Mouse (Mus musculus) layer of hippocampus, adult 2 months (tissue): Measurements from ENCODE around the gene Klhdc2. TPM values are rescaled to one million over a fixed set of nuclear protein-coding genes. Genes with fewer than 3 reads are reported as not detected.

Source experiments
- DNase-seq, 2 experiments: peaks; one replicate each; pipeline ENCODE4 v3.0.0; 2022; ENCODE audit warnings: low spot score in 2 of 2
- H3K27ac ChIP-seq: fragments of 200-600 bp; 2 replicates; pipeline ENCODE4 v1.8.1; 2022
- H3K4me3 ChIP-seq: fragments of 200-600 bp; 2 replicates; pipeline ENCODE4 v1.8.1; 2022; ENCODE audit warnings: mild to moderate bottlenecking
- CTCF ChIP-seq: fragments of 200-600 bp; conservative IDR thresholded peaks from 2 replicates; pipeline ENCODE4 v1.8.1; 2022; ENCODE audit warnings: antibody characterized with exemption, mild to moderate bottlenecking, moderate library complexity
- long read RNA-seq, 2 experiments: library from polyadenylated mRNA; stranded (forward); transcript quantifications; one replicate each; pipeline ENCODE4 v2.0.0; 2021; ENCODE audit warnings: borderline mapping rate in 2 of 2
- total RNA-seq, 2 experiments: library from RNA; stranded (reverse); gene quantifications; 2 replicates each; pipeline ENCODE4 v1.2.3; 2021

Klhdc2 gene
- total RNA-seq: 100 to 1,000 TPM; 115 to 125 TPM
- long read RNA-seq, experiment 1, transcript Klhdc2-201 (13 exons, 1,905 nt): major isoform, 152 of 164 reads
- long read RNA-seq, experiment 1, partial matches to known transcripts: 2 of 164 reads
- long read RNA-seq, experiment 1, other reads (novel, unspliced or antisense): 10 of 164 reads
- long read RNA-seq, experiment 2, transcript Klhdc2-201 (13 exons, 1,905 nt): major isoform, 249 of 272 reads
- long read RNA-seq, experiment 2, partial matches to known transcripts: 14 of 272 reads
- long read RNA-seq, experiment 2, other reads (novel, unspliced or antisense): 9 of 272 reads

GRCm38 (mm10) chr12:69296511-69297410 lies at the start of gene Klhdc2:
Gene Klhdc2 (plus strand): TSS chr12:69296681.
- peak within 1 kb of the TSS; percentile 96 for H3K4me3 ChIP-seq
- no peak for TF ChIP-seq CTCF
- peak within 1 kb of the TSS; percentile 96 for H3K27ac ChIP-seq
- peak; percentile 86 to 88 for DNase-seq

DNA sequence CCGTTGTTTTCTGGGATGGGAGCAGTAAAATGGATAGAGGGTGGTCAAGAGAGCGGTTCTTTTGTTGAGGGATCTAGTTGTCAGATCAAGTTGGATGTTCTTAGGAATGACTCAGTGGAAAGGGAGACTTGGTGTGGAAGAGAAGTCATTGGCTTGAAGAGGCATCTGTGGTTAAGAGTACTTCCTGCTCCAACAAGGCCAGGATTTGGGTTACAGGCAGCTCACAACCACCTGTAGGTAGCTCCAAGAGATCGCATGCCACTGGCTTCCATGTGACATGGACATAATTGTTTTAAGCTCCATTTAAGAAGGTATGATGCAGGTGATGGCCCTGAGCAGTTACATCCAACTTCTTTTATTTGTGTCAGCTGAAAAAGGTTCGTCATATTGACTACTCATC lies 46.7 kb upstream of the Klhdc2 start:
- TF ChIP-seq CTCF: no peak
- Histone ChIP-seq H3K27ac (no peak overlapping the region), H3K4me3 (no peak overlapping the region)
- no peak for DNase-seq

DNA sequence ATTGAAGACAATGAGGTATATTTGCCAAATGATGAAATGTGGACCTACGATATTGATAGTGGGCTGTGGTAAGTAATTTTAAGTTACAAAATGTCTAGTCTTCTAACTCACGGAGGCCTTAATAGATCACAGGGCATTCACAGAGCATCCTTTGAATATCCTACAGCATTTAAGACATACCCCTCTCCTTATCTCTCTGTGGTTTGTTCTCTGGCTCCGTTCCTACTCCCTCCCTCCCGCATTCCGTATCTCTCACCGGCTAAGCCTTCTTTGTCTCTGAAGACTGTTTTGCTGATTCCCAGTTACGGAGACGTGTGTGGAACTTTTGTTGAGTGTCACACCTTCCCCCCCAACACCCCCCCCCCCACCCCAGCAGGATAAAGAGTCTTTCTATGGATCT lies 45.7 kb upstream of the Klhdc2 start:
- Histone ChIP-seq H3K27ac (no peak overlapping the region), H3K4me3 (no peak overlapping the region)
- no peak for TF ChIP-seq CTCF
- DNase-seq: no peak

DNA sequence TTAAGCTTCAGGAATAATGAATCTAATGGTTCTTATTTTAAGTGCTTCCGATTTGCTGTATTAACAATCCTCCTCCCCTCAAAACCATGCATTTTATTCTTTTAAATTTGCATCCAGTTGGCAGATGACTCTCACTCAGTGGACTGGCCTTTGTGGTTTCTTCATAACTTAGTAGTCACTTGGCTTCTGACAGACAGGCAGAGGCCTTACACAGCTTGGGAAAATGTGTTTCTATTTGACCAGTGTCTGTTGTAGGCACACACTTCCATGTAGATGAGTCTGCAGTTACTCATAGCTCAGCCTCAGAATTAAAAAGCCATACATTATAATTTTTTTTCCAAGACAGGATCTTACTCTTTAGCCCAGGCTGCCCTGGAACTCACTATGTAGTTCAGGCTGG lies 42.7 kb upstream of the Klhdc2 start:
- no peak for TF ChIP-seq CTCF
- Histone ChIP-seq H3K4me3 (no peak overlapping the region), H3K27ac (no peak overlapping the region)
- no peak for DNase-seq

DNA sequence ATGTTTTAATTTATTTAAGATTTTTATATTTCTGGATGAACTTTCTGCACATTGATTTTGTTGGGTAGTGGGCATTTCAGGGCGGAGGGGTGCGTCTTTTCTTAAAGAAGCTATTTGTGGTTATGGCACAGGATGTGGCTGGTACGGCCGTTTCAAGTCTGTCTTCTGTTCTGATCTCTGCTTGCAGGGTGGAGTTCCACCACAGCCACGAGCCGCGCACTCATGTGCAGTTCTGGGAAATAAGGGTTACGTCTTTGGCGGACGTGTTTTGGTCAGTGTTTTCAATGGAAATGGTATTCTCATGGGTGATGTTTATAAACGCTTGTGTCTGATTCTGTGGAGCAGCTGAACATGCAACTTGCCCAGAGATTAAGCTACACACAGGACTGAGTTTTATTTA lies 38.6 kb upstream of the Klhdc2 start:
- no peak overlapping the region for H3K27ac ChIP-seq
- H3K4me3 ChIP-seq: no peak overlapping the region
- no peak for TF ChIP-seq CTCF
- DNase-seq: no peak

DNA sequence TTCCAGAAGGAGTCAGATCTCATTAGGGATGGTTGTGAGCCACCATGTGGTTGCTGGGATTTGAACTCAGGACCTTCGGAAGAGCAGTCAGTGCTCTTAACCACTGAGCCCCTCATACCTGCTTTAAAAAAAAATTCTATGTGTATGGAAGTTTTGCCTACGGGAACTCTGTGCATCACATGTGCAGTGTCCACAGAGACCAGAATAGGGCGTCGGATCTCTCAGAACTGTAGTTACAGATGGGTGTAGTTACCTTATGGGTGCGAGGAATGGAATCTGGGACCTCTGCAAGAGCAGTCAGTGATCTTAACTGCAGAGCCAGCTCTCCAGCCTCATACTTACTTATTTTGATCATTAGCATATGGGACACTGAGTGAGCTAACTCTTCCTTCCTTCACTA lies 34.2 kb upstream of the Klhdc2 start:
- no peak overlapping the region for H3K4me3 ChIP-seq
- no peak; the same call in 1 of the 2 replicates for TF ChIP-seq CTCF
- DNase-seq: no peak
- no peak overlapping the region for H3K27ac ChIP-seq

- no peak for DNase-seq
- H3K27ac ChIP-seq: no peak overlapping the region
- no peak for TF ChIP-seq CTCF
Observed at GRCm38 (mm10) chr12:69265031-69265430, 31.4 kb upstream of the Klhdc2 start.

DNA sequence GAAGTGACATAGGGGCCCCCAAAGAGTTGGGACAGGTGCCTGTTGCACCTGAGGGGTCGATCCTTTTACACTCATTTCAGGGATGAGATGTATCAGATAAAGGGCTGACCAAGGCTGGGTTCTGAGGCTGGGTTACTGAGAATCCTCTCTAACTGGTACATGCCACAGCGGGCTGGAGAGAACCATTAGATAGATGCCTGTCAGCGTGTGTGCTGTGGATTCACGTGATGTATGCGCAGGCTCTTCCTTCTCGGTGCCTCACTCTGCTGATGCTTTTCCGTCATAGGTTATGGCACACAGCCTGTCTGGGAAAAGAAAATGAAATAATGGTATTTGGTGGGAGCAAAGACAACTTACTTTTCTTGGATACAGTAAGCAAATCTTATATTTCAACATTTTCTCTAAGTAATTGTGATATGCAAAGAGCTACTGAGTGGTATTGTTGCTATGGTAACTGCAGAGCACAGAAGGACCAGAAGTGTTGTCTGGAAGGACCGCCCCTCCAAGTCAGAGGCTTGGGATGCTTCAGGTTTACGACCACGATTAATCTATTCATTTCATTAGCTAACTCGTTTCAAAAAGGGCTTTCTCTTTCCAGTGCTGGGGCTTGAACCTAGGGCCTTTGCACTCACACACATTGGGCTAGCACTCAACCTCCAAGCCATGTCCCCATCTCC lies 28.4 kb upstream of the Klhdc2 start:
- DNase-seq: peak in 1 of 2 experiments; percentile 14
- peak overlapping the region; percentile 48; the same call in 1 of the 2 replicates for H3K27ac ChIP-seq
- no peak for TF ChIP-seq CTCF
- no peak overlapping the region; the same call in 1 of the 2 replicates for H3K4me3 ChIP-seq

More at GRCm38 (mm10) chr12:69265031-69265430, 31.4 kb upstream of the Klhdc2 start:
- no peak overlapping the region for H3K4me3 ChIP-seq

- H3K27ac ChIP-seq: no peak overlapping the region
- DNase-seq: no peak
- TF ChIP-seq CTCF: no peak
- H3K4me3 ChIP-seq: no peak overlapping the region
Observed at GRCm38 (mm10) chr12:69268956-69269355, 27.5 kb upstream of the Klhdc2 start.

DNA sequence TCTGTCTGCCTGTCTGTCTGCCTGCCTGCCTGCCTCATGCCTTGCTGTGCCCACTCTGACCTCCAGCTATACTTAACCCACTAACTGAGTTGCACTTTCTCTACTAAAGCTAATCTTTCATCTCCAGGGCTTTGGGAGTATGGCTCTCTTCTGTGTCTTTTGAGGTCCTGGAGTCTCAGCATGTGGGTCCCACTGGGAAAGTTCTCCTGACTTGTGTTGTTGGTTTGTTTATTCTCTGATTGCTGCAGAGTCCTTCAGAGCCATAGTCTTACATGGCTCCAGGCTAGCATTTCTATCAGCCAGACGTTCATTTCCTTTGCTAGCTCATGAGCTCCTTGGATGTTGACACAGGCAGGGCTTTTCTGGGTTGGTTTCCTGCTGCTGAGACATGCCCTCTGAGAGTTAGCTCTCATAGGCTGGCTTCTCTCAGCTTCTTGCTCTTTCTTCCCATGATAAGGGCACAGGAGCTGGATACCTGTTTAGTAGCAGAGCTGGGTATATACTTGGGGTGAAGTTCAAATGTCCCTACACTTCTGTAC lies 16.5 kb upstream of the Klhdc2 start:
- TF ChIP-seq CTCF: no peak
- DNase-seq: no peak
- Histone ChIP-seq H3K4me3 (no peak overlapping the region), H3K27ac (no peak overlapping the region)

GRCm38 (mm10) chr12:69280915-69281314 lies 15.6 kb upstream of the Klhdc2 start:
- no peak for TF ChIP-seq CTCF
- DNase-seq: no peak
- no peak overlapping the region for H3K4me3 ChIP-seq
- H3K27ac ChIP-seq: no peak overlapping the region

DNA sequence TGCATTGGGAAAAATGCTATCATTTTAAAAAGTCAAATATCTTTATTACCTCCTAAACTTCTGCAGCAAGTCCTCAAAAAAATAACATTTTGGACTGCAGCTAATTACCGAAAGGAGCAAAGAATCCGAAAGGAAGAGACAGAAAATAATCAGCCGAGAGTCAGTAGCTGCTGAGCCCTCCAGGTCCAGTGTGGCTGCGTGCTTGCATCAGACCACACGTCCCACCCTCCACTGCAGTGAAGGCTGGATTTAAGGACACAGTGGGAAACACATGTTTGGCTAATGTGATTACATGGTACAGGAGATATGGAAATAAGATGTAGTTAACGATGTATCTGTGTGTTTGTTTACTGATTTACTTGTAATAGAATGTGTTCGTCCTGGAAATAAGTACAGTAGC lies 13.3 kb upstream of the Klhdc2 start:
- no peak overlapping the region for H3K4me3 ChIP-seq

DNA sequence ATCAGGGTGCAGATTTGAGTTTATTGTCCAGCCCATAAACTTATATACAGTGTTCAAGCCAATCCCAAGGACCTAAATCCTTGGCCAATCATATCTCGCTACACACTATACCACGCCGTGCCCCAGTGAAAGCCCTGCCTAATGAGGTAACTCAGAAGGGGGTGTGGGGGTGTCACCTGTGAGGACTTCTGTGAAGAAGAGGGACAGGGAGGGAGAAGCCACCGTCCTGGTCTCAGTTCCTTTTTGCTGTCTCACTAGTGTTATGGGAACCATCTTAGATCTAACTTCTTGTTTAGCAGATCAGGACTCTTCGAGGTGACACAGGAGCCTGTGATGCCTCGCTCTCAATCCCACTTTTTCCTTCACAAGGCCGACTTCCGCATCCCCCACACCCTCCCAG lies 8.9 kb upstream of the Klhdc2 start:
- no peak for TF ChIP-seq CTCF
- no peak for DNase-seq
- Histone ChIP-seq H3K4me3 (no peak overlapping the region), H3K27ac (no peak overlapping the region)

More for the DNA sequence above, 13.3 kb upstream of the Klhdc2 start:
- TF ChIP-seq CTCF: no peak
- H3K27ac ChIP-seq: no peak overlapping the region
- no peak for DNase-seq
